Mouse (Mus musculus): ENCODE data around the gene Atp5b. TPM values are rescaled to one million over a fixed set of nuclear protein-coding genes. Genes with fewer than 3 reads are reported as not detected.
"Not testable (repeated sequence)": the region's sequence is repeated elsewhere in the genome, so short reads cannot be mapped to it uniquely, and the experiment has no call there.

The Atp5b gene
- total RNA-seq, 2 experiments from 2014 or later = 1,572 to 1,686 TPM

GRCm38 (mm10) chr10:128062221-128062989 is 20.7 kb upstream of the Atp5b start:
- DNase-seq (ENCODE audit: extremely low spot score in 1 of 2, low spot score in 2 of 2) = no peak
- intact Hi-C loops (cut with DNase I) = no loop called here

GRCm38 (mm10) chr10:128066072-128066471 is 17.0 kb upstream of the Atp5b start:
- DNase-seq (ENCODE audit: extremely low spot score in 1 of 2, low spot score in 2 of 2) = no peak
- intact Hi-C loops (cut with DNase I) = no loop called here

- DNase-seq (ENCODE audit: extremely low spot score in 1 of 2, low spot score in 2 of 2) = no peak
- intact Hi-C loops (cut with DNase I) = no loop called here
These were observed 13.9 kb upstream of the Atp5b start for GRCm38 (mm10) chr10:128069201-128069600.

- intact Hi-C loops (cut with DNase I); DNase-seq (ENCODE audit: extremely low spot score in 1 of 2, low spot score in 2 of 2): not testable (repeated sequence)
These were observed 12.6 kb upstream of the Atp5b start for GRCm38 (mm10) chr10:128070432-128070831.

GRCm38 (mm10) chr10:128078269-128078668 is 4.8 kb upstream of the Atp5b start:
- DNase-seq (ENCODE audit: extremely low spot score in 1 of 2, low spot score in 2 of 2); intact Hi-C loops (cut with DNase I): not testable (repeated sequence)

- intact Hi-C loops (cut with DNase I) = no loop called here
- DNase-seq (ENCODE audit: extremely low spot score in 1 of 2, low spot score in 2 of 2) = no peak
These were observed 2.6 kb upstream of the Atp5b start for GRCm38 (mm10) chr10:128080496-128080895.

GRCm38 (mm10) chr10:128081807-128082476 is 1.1 kb upstream of the Atp5b start:
- intact Hi-C loops (cut with DNase I) = no loop called here
- DNase-seq (ENCODE audit: extremely low spot score in 1 of 2, low spot score in 2 of 2) = no peak

GRCm38 (mm10) chr10:128082477-128082808 is 630 bp upstream of the Atp5b start:
- DNase-seq (ENCODE audit: extremely low spot score in 1 of 2, low spot score in 2 of 2) = no peak
- intact Hi-C loops (cut with DNase I) = no loop called here

GRCm38 (mm10) chr10:128083688-128084087 is 615 bp downstream of the Atp5b start:
- intact Hi-C loops (cut with DNase I) = no loop called here
- peak in 1 of 2 experiments; percentile 41 for DNase-seq (ENCODE audit: extremely low spot score in 1 of 2, low spot score in 2 of 2)

- no peak for DNase-seq (ENCODE audit: extremely low spot score in 1 of 2, low spot score in 2 of 2)
- intact Hi-C loops (cut with DNase I) = no loop called here
These were observed 1.1 kb downstream of the Atp5b start for GRCm38 (mm10) chr10:128084160-128084559.

- intact Hi-C loops (cut with DNase I) = no loop called here
- no peak for DNase-seq (ENCODE audit: extremely low spot score in 1 of 2, low spot score in 2 of 2)
These were observed 3.3 kb downstream of the Atp5b start for GRCm38 (mm10) chr10:128086391-128086790.

GRCm38 (mm10) chr10:128087216-128087615 is 4.1 kb downstream of the Atp5b start:
- intact Hi-C loops (cut with DNase I); DNase-seq (ENCODE audit: extremely low spot score in 1 of 2, low spot score in 2 of 2): not testable (repeated sequence)

GRCm38 (mm10) chr10:128088181-128088580 is 5.1 kb downstream of the Atp5b start:
- DNase-seq (ENCODE audit: extremely low spot score in 1 of 2, low spot score in 2 of 2) = no peak
- intact Hi-C loops (cut with DNase I) = no loop called here

- intact Hi-C loops (cut with DNase I) = loop anchor here (5.0 kb wide), 1 partner anchor 97 kb away; no protein-coding TSS in a partner anchor
These were observed 6.8 kb downstream of the Atp5b start for GRCm38 (mm10) chr10:128089842-128090241.

GRCm38 (mm10) chr10:128090651-128091563 is 7.8 kb downstream of the Atp5b start:
- intact Hi-C loops (cut with DNase I) = loop anchor here (5.0 kb wide), 1 partner anchor 96 kb away; no protein-coding TSS in a partner anchor
- DNase-seq (ENCODE audit: extremely low spot score in 1 of 2, low spot score in 2 of 2) = peak; percentile 80 to 89

More at GRCm38 (mm10) chr10:128089842-128090241, 6.8 kb downstream of the Atp5b start:
- no peak for DNase-seq (ENCODE audit: extremely low spot score in 1 of 2, low spot score in 2 of 2)

- peak in 1 of 2 experiments; percentile 62 for DNase-seq (ENCODE audit: extremely low spot score in 1 of 2, low spot score in 2 of 2)
- intact Hi-C loops (cut with DNase I) = loop anchor here (5.0 kb wide), 1 partner anchor 95 kb away; no protein-coding TSS in a partner anchor
These were observed 8.8 kb downstream of the Atp5b start, which contains the start of gene Baz2a for GRCm38 (mm10) chr10:128091564-128092505. Baz2a (plus strand) TSS chr10:128091577.

GRCm38 (mm10) chr10:128092506-128093495 is 9.7 kb downstream of the Atp5b start:
- DNase-seq (ENCODE audit: extremely low spot score in 1 of 2, low spot score in 2 of 2) = peak in 1 of 2 experiments; percentile 92
- intact Hi-C loops (cut with DNase I) = loop anchor here (5.0 kb wide), 1 partner anchor 94 kb away; no protein-coding TSS in a partner anchor

All from left cerebral cortex, postnatal 10 days (tissue).